Mouse (Mus musculus) liver, adult 10 weeks (tissue): ENCODE measurements around the gene Chrna3. TPM values are rescaled to one million over a fixed set of nuclear protein-coding genes. Genes with fewer than 3 reads are reported as not detected.

Experiments
- polyA plus RNA-seq: library from polyadenylated mRNA; stranded (reverse); fragments of 350-450 nt; fragmentation: Illumina TruSeq; extraction: RNeasy Lipid Tissue Mini Kit (QIAGEN cat#74804); gene quantifications from one replicate; pipeline ENCODE4 v1.2.3, GENCODE M21; 2014; ENCODE audit warnings: low read depth, low replicate concordance

The Chrna3 gene
- not detected for polyA plus RNA-seq

GRCm38 (mm10) chr9:55026275-55026663 is at the start of gene Chrna3:
Gene Chrna3, minus strand, starts transcription at chr9:55026562.

GRCm38 (mm10) chr9:55048211-55048880 is 22.0 kb upstream of the Chrna3 start, which contains the start of gene Chrnb4:
Gene Chrnb4, minus strand, starts transcription at chr9:55048779.

GRCm38 (mm10) chr9:54980674-54981073 is 45.7 kb downstream of the Chrna3 start, which contains the start of gene Chrna5:
Gene Chrna5, plus strand, starts transcription at chr9:54980880.

Other genes with a start within 250 kb of the Chrna3 start
- gene Ireb2, start 162.8 kb downstream of the Chrna3 start, polyA plus RNA-seq, result 103 TPM
- gene Hykk, start 109.3 kb downstream of the Chrna3 start, polyA plus RNA-seq, result 76.8 TPM
- gene Psma4, start 75.8 kb downstream of the Chrna3 start, polyA plus RNA-seq, result 396 TPM
- gene AY074887, start 75.6 kb downstream of the Chrna3 start, polyA plus RNA-seq, result not detected
- not detected for gene Chrna5, start 45.7 kb downstream of the Chrna3 start, polyA plus RNA-seq
- not detected for gene Chrnb4, start 22.2 kb upstream of the Chrna3 start, polyA plus RNA-seq
- 51.0 TPM for gene Ube2q2, start 122.3 kb upstream of the Chrna3 start, polyA plus RNA-seq
- 55.7 TPM for gene Fbxo22, start 182.4 kb upstream of the Chrna3 start, polyA plus RNA-seq